Mouse (Mus musculus) cerebellum, adult 9-11 months (tissue): ENCODE data around the gene Atp13a2.

Experiments
- DNase-seq: peaks from one replicate; pipeline ENCODE4 v3.0.0; 2022

Atp13a2 gene

DNA sequence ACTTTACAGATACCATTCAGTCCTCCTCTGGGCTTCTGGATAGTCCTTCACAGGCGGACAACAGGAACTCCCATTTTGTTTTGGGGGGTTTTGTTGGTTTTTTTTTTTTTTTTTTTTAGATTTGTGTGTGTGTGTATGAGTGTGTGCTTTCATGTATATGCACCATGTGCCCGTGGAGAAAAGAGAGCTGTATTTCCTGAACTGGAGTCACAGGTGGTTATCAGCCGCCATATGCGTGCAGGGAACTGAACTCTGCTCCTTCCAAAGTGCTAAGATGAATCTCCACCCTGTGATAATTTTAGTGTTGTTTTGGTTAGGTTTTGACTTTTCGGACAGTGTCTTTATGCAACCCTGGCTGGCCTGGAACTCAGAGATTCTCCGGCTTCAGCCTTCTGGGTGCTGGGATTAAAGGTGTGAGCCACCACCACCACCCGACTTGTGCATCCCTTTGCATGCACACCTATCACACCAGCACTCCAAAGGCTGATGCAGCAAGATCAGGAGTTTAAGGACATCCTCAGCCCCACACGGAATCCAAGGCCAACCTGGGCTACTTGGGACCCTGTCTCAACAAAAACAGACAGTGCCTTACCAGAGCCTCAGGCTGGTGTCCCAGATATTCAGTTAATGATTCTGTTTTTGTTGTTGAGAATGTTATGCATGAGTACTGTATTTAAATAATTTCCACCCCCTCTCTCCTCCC lies 24.3 kb upstream of the Atp13a2 start:
- no peak for DNase-seq

DNA sequence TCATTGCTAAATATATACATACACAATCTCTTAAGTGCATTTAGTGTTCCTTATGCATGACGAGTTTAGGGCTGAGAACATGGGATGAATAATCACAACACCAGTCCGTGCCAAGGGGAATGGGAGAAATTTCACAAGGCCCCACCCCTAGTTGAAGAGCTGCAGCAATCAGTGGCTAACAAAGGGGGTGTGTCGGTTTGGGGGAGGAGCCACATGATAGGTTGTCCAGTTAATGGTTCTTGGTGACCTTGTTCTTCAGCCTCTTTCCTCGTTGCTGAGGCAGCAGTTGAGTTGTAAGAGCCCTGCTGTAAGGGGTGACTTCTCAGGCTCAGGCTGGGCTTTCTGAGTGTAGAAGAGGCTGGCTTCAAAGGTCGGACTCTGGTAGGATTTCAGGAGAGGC lies 23.7 kb upstream of the Atp13a2 start:
- DNase-seq, result peak; percentile 67

- DNase-seq, result peak; percentile 41
Observed at GRCm38 (mm10) chr4:140963941-140964597, 22.6 kb upstream of the Atp13a2 start.

GRCm38 (mm10) chr4:140964620-140965019 lies 22.1 kb upstream of the Atp13a2 start:
- peak; percentile 82 for DNase-seq

DNA sequence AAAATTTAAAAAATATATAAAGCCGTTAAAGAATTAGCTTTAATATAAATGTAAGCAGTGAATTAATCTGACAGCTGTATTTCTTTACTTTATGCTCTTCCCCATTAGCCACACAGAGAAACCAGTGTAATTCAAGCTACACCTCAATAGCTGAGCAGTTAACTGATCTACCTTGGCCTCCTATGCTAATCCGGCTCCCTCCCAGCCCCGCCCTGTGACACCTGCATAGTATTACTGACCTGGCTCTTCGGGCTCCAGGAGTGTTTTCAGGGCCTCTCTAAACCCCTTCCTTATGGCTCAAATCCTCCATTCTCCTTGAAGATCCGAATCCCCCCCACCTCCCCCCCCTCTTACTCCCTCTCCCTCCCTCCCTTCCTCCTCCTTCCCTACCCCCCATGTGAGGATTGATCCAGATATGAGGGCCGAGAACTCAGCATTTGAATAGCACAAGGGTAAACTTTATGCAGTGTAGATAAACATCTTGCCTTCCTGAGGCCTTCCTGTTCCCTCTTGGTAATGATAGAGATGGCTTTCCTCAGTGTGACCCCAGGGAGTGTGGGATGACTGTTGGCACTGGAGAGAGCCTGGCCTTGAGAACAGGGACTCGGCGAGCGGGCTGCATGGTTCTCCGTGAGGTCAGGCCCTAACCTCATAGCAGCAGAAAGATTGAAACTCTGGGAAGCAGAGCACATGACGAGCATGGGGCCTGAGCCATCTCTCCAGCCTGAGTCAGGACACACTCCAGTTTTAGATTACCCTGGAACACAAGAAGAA lies 19.1 kb upstream of the Atp13a2 start:
- no peak for DNase-seq

DNA sequence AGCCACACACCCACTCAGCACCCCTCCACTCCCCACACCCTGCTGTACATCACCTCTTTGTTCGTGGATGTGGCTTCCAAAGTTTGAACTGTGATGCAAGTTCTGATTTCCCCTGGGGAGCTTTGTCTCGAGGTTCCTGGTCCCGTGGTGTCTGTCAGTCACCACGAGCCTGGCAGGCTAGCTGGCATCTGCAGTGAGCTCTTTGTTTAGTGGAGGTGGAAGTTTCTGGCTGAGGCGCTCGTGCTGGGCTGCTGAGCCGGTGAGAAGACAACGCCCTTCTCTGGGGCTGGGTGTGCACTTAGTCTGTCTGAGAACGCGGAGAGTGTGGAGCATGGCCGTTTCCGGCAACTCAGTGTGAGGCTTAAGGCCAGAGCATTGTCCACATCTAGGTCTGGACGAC lies 15.0 kb upstream of the Atp13a2 start:
- DNase-seq, result no peak

GRCm38 (mm10) chr4:140974408-140974807 lies 12.3 kb upstream of the Atp13a2 start:
- no peak for DNase-seq

GRCm38 (mm10) chr4:140975356-140975755 lies 11.3 kb upstream of the Atp13a2 start:
- no peak for DNase-seq

GRCm38 (mm10) chr4:140977278-140977677 lies 9.4 kb upstream of the Atp13a2 start:
- no peak for DNase-seq

DNA sequence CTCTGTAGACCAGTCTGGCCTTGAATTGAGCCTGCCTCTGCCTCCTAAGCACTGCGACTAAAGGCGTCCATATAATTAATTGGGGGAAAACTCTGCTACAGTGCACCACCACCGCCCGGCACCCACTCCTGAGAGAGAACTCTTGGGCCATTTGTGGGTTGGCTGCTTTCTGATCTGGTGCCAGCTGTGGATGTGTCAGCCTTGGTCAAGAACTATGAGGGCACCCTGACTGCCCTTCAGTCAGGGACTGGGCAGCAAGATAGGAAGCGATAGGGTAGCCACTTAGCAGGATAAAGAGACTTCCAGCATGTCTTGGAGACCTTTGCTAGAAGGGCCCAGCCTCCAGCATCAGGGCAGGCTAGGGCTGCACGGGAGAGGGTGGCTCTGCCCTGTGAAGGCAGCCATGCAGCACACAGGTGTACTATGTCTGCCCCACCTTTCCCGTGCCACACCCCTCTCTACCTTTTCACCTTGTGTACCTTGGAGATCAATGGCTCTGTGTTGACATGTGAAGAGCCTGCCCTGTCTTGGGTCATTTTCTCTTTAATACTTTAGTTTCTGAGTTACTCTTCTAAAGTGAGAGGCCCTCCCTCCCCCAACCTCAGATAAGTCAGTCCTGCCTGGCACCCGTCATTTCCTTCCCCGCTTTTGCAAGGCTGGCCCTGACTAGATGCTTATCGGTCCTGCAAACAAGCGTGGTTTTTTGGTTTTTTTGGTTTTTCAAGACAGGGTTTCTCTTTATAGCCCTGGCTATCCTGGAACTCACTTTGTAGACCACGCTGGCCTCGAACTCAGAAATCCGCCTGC lies 8.6 kb upstream of the Atp13a2 start:
- no peak for DNase-seq

DNA sequence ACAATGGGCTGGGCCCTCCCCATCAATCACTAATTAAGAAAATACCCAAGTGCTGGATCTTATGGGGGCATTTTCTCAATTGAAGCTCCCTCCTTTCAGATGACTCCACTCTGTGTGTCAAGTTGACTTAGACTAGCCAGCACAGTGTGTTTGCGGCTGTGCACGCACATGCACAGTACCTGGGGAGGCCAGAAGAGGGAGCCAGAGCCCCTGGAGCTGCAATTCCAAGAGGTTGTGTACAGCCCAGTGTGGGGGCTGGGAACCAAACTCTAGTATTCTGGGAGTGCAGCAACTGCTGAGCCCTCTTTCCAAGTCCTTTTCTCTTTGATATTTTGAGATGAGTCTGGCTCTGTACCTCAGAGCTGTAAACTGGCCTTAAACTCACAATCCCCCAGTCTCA lies 5.1 kb upstream of the Atp13a2 start:
- DNase-seq, result peak; percentile 24

GRCm38 (mm10) chr4:140982808-140983207 lies 3.9 kb upstream of the Atp13a2 start:
- DNase-seq, result no peak

- DNase-seq, result no peak
Observed at GRCm38 (mm10) chr4:140983442-140983841, 3.2 kb upstream of the Atp13a2 start.

GRCm38 (mm10) chr4:140984544-140984943 lies 2.1 kb upstream of the Atp13a2 start:
- DNase-seq, result no peak

DNA sequence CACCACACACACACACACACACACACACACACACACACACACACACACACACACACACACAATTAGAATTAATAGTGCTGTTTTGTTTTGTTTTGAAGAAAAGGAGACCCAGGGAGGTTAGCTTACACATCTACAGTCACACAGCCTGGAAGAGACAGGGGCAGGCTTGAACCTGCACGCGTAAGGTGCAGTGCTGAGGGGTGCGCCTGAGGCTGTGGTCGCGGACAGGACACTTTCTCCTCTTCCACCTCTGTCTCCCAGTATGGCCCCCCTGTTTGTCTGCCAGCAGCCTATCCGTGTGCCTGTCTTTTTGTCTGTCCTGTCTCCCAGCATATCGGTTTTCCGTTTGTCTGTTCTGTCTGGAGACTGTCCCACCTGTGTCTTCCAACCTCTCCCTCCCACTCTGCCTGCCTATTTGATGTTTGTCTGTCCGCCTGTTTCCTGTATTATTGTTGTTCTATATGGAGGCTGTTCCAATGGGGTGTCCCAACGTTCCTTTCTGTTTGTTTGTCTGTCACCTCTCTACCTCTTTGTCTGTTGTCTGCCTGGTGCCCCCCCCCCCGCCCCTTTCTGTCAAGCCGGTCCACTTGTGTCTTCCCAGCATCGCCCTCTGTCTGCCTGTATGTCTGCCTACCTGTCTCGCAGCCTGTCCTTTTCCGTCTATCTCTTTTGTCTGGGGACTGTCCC lies 506 bp upstream of the Atp13a2 start:
- peak; percentile 56 for DNase-seq

DNA sequence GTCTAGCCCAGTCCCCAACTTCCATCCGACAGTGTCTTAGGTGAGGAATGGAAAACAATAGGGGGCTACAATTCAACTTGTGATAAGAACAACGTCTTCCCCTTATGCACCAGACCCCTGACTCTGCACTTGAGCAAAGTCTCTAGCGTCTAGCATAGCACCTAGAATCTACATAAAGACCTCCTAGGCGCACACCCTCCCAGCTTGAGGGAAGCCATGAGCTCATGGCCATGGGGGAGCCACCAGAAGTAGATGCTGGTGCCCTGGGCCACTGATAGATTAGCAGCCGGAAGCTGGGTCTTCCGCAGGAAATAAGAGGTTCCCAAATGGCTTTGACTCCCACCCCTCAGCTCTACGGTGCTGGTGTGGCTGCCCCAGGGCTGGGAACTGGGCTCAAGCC lies 803 bp downstream of the Atp13a2 start:
- DNase-seq, result peak; percentile 43

DNA sequence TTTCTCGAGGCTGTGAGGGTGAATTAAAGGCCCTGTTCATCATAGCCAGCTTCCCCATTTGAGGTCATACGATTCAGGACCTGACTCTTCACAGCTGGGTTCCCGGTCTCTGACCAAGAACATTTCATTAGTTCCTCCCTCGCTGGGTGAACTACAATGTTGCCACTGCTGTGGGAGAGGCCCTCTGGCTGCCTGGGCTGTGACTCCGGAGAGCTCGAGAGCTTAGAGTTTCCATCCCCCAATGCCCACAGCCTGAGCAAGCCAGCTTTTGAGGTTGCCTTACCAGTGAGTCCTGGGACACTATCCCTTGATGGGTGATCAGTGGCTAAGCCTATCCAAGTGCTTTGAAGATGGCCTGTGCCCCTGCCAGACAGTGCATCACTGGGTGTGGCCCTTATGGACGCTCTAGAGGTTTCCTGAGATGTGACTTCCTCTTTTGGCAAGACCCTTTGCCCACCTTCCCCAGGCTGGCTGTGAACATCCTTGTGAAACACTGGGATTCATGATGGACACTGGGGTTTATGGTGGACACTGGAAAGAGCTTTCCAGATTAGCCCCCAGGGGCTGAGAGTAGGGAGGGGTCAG lies 2.1 kb downstream of the Atp13a2 start:
- peak; percentile 50 for DNase-seq

- peak; percentile 62 for DNase-seq
Observed at GRCm38 (mm10) chr4:140989447-140989846, 2.8 kb downstream of the Atp13a2 start.

DNA sequence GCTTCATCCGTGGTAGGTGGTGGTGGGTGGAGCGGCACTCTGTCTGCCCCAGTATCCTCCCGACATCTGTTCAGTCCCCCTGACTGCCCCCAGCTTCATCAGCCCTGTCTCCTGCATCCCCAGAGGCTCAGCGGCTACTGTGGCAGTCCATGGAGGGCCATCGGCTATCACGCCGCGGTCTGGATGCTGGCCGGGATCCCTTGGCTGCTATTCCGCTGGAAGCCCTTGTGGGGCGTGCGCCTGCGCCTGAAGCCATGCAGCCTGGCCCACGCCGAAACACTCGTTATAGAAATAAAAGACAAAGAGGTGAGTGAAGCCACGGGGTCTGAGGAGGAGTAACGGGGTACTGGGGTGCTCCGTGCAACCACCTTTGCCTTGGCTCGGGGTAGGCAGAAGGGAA lies 5.5 kb downstream of the Atp13a2 start:
- peak; percentile 66 for DNase-seq

DNA sequence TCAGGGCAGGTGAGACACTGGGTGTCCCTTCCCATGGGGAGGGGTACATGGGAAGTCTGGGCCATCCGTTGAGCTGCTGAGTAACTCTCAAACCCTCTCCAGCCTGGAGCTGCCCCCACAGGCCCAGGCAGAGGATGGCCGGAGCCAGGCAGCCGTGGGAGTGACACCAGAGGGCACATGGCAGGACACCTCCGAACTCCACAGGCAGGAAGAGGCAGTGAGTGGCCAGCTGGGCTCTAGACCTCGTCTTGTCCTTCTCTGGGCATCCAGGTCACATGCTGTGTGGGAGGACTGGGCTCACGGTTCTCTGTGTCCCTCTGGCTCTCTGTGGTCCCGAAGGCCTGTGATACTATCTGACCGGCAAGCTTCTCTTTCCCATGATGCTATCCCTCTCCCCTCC lies 7.2 kb downstream of the Atp13a2 start:
- no peak for DNase-seq

GRCm38 (mm10) chr4:140995811-140996210 lies 9.1 kb downstream of the Atp13a2 start:
- DNase-seq, result no peak

DNA sequence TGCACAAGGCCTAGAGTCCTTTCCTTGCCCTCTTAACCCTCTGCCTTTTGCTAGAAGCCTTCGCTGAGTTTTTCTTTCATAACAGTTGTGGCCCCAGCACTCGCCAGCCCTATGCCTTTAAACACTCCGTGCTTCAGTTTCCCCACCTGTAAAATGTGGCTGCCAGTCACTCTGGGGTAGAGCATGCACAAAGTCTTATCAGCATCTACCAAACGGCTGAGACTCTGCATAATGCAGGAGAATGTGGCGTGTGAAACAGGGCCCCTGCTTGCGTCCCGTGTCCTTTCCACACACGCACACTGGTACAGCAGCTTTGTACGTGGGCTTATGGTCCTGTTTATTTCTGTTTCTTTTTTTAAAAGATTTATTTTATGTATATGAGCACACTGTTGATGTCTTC lies 10.1 kb downstream of the Atp13a2 start:
- no peak for DNase-seq
